Mouse (Mus musculus): ENCODE measurements around the gene Abhd16b. TPM values are rescaled to one million over a fixed set of nuclear protein-coding genes. Genes with fewer than 3 reads are reported as not detected.

Gene Abhd16b
- polyA plus RNA-seq, 1 experiment, result not detected

- H3K79me2 ChIP-seq (ENCODE audit: control insufficient read depth, insufficient read depth), result peaks cover 100% of the 10 kb centered on the region
- H3K36me3 ChIP-seq (ENCODE audit: control insufficient read depth, insufficient read depth), result peaks cover 54% of the 10 kb centered on the region
- no peak overlapping the region for H3K4me3 ChIP-seq (ENCODE audit: insufficient read depth, poor library complexity, severe bottlenecking)
- H3K79me3 ChIP-seq (ENCODE audit: low read depth), result peaks cover 92% of the 10 kb centered on the region
- H3K27me3 ChIP-seq (ENCODE audit: control insufficient read depth, insufficient read depth, insufficient read length), result no peaks in the 10 kb centered on the region
- no peak overlapping the region for H3ac ChIP-seq (ENCODE audit: control insufficient read depth, insufficient read length, low read depth)
- TF ChIP-seq MAX (IDR thresholded peaks at IDR 0.05) (no peak), CEBPB (IDR thresholded peaks at IDR 0.05; ENCODE audit: low read depth) (no peak), MYOG (IDR thresholded peaks at IDR 0.05; ENCODE audit: control insufficient read depth, extremely low read depth, insufficient read length) (no peak), USF1 (IDR thresholded peaks at IDR 0.05; ENCODE audit: low read depth) (no peak), MYOD1 (IDR thresholded peaks at IDR 0.05; ENCODE audit: control insufficient read depth, insufficient read length, low read depth) (no peak), FOSL1 (IDR thresholded peaks at IDR 0.05; ENCODE audit: insufficient read depth, low read length, poor library complexity, severe bottlenecking) (no peak), CTCF (IDR thresholded peaks at IDR 0.05; ENCODE audit: control insufficient read depth, insufficient read depth, insufficient read length) (no peak)
Measured at GRCm38 (mm10) chr2:181532589-181532988, 39.6 kb downstream of the Abhd16b start.

DNA sequence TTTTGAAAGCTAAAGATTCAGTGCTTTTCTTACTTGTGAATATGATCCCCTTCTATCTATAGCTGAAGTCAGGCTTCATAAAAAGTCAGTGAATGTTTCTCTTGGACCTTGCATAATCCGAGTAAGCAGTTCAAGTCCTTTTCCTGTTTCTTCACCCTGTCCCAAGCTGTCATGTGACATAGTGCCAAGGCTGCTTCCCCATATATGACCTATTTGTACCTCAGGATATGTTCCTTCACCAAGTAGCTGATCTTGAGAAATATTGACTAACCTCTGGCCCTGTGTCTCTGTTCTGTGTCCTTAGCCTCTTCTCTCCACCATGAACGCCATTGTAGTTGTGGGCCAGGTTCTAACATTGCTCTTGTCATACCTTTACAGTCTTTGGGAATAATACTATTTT, 43.4 kb downstream of the Abhd16b start:
- TF ChIP-seq USF1 (IDR thresholded peaks at IDR 0.05; ENCODE audit: low read depth) (no peak), MYOG (IDR thresholded peaks at IDR 0.05; ENCODE audit: control insufficient read depth, extremely low read depth, insufficient read length) (no peak), MYOD1 (IDR thresholded peaks at IDR 0.05; ENCODE audit: control insufficient read depth, insufficient read length, low read depth) (no peak), FOSL1 (IDR thresholded peaks at IDR 0.05; ENCODE audit: insufficient read depth, low read length, poor library complexity, severe bottlenecking) (no peak), MAX (IDR thresholded peaks at IDR 0.05) (no peak)
- H3K79me2 ChIP-seq (ENCODE audit: control insufficient read depth, insufficient read depth), result peaks cover 100% of the 10 kb centered on the region
- H3K27me3 ChIP-seq (ENCODE audit: control insufficient read depth, insufficient read depth, insufficient read length), result no peaks in the 10 kb centered on the region
- H3K4me3 ChIP-seq (ENCODE audit: insufficient read depth, poor library complexity, severe bottlenecking), result no peak overlapping the region
- no peak overlapping the region for H3ac ChIP-seq (ENCODE audit: control insufficient read depth, insufficient read length, low read depth)
- peaks cover 82% of the 10 kb centered on the region for H3K79me3 ChIP-seq (ENCODE audit: low read depth)
- H3K36me3 ChIP-seq (ENCODE audit: control insufficient read depth, insufficient read depth), result peaks cover 36% of the 10 kb centered on the region

GRCm38 (mm10) chr2:181537444-181538047, 44.5 kb downstream of the Abhd16b start:
- H3K4me3 ChIP-seq (ENCODE audit: insufficient read depth, poor library complexity, severe bottlenecking), result no peak overlapping the region
- H3K27me3 ChIP-seq (ENCODE audit: control insufficient read depth, insufficient read depth, insufficient read length), result no peaks in the 10 kb centered on the region
- TF ChIP-seq FOSL1 (IDR thresholded peaks at IDR 0.05; ENCODE audit: insufficient read depth, low read length, poor library complexity, severe bottlenecking) (no peak), MYOD1 (IDR thresholded peaks at IDR 0.05; ENCODE audit: control insufficient read depth, insufficient read length, low read depth) (no peak), USF1 (IDR thresholded peaks at IDR 0.05; ENCODE audit: low read depth) (no peak), CEBPB (IDR thresholded peaks at IDR 0.05; ENCODE audit: low read depth) (no peak)
- peaks cover 80% of the 10 kb centered on the region for H3K79me3 ChIP-seq (ENCODE audit: low read depth)
- no peak overlapping the region for H3ac ChIP-seq (ENCODE audit: control insufficient read depth, insufficient read length, low read depth)
- H3K79me2 ChIP-seq (ENCODE audit: control insufficient read depth, insufficient read depth), result peaks cover 100% of the 10 kb centered on the region
- H3K36me3 ChIP-seq (ENCODE audit: control insufficient read depth, insufficient read depth), result peaks cover 35% of the 10 kb centered on the region

DNA sequence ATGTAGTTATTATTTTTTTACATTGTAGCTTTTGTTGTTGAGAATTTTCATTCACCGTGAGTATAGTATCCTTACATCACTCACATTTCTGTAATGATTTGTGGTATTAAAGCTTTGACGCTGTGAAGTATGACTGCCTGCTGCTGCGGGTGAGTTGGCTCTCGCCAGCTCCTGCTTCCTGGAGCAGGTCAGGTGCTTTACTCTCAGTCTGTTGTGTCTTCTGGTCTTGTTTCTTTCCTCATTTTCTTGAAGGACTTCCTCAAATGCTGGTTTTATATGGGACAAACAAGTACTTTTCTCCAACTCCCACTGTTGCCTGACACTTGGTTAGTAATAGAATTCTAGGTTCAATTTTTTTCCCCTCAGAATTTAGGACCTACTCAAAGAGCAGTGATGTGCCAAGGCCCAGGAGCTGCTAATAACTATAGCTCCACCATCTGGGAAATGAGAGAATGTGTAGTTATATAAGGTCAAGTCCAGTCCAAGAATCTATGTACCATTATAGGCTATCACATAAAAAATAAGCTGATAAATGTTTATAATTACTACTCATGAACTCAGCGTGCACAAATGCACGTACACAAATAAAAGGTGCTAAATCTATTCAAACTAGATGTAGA, 48.9 kb downstream of the Abhd16b start:
- Histone ChIP-seq H3K27me3 (ENCODE audit: control insufficient read depth, insufficient read depth, insufficient read length) (no peaks in the 10 kb centered on the region), H3K79me2 (ENCODE audit: control insufficient read depth, insufficient read depth) (peaks cover 94% of the 10 kb centered on the region), H3K36me3 (ENCODE audit: control insufficient read depth, insufficient read depth) (peaks cover 39% of the 10 kb centered on the region), H3ac (ENCODE audit: control insufficient read depth, insufficient read length, low read depth) (no peak overlapping the region), H3K4me3 (ENCODE audit: insufficient read depth, poor library complexity, severe bottlenecking) (no peak overlapping the region), H3K79me3 (ENCODE audit: low read depth) (peaks cover 68% of the 10 kb centered on the region)
- TF ChIP-seq CEBPB (IDR thresholded peaks at IDR 0.05; ENCODE audit: low read depth), result no peak

Other genes with a start within 250 kb of the Abhd16b start
- 10.5 TPM for gene Gmeb2, start 205.2 kb upstream of the Abhd16b start, polyA plus RNA-seq (2012; fragmentation: generic; extraction: Trizol)
- gene Stmn3, start 178.7 kb upstream of the Abhd16b start, polyA plus RNA-seq (2012; fragmentation: generic; extraction: Trizol), result 0.02 TPM
- 45.8 TPM for gene Rtel1, start 173.5 kb upstream of the Abhd16b start, polyA plus RNA-seq (2012; fragmentation: generic; extraction: Trizol)
- gene Zgpat, start 128.3 kb upstream of the Abhd16b start, polyA plus RNA-seq (2012; fragmentation: generic; extraction: Trizol), result 16.5 TPM
- gene Arfrp1, start 127.8 kb upstream of the Abhd16b start, polyA plus RNA-seq (2012; fragmentation: generic; extraction: Trizol), result 45.9 TPM
- gene Lime1, start 113.1 kb upstream of the Abhd16b start, polyA plus RNA-seq (2012; fragmentation: generic; extraction: Trizol), result 7.3 TPM
- gene Zbtb46, start 33.8 kb upstream of the Abhd16b start, polyA plus RNA-seq (2012; fragmentation: generic; extraction: Trizol), result 0.68 TPM
- 79.2 TPM for gene Tpd52l2, start 3.9 kb downstream of the Abhd16b start, polyA plus RNA-seq (2012; fragmentation: generic; extraction: Trizol)
- gene Dnajc5, start 27.3 kb downstream of the Abhd16b start, polyA plus RNA-seq (2012; fragmentation: generic; extraction: Trizol), result 34.3 TPM
- gene Uckl1, start 91.7 kb downstream of the Abhd16b start, polyA plus RNA-seq (2012; fragmentation: generic; extraction: Trizol), result 20.6 TPM
- 41.4 TPM for gene Prpf6, start 98.7 kb downstream of the Abhd16b start, polyA plus RNA-seq (2012; fragmentation: generic; extraction: Trizol)
- gene Zfp512b, start 99.6 kb downstream of the Abhd16b start, polyA plus RNA-seq (2012; fragmentation: generic; extraction: Trizol), result 9.8 TPM
- gene Samd10, start 106.0 kb downstream of the Abhd16b start, polyA plus RNA-seq (2012; fragmentation: generic; extraction: Trizol), result 1.1 TPM
- 0.05 TPM for gene Gm29797, start 163.8 kb downstream of the Abhd16b start, polyA plus RNA-seq (2012; fragmentation: generic; extraction: Trizol)
- gene Sox18, start 178.4 kb downstream of the Abhd16b start, polyA plus RNA-seq (2012; fragmentation: generic; extraction: Trizol), result 0.06 TPM
- gene Tcea2, start 187.1 kb downstream of the Abhd16b start, polyA plus RNA-seq (2012; fragmentation: generic; extraction: Trizol), result 1.6 TPM
- gene Rgs19, start 200.8 kb downstream of the Abhd16b start, polyA plus RNA-seq (2012; fragmentation: generic; extraction: Trizol), result 66.4 TPM
- gene Lkaaear1, start 205.2 kb downstream of the Abhd16b start, polyA plus RNA-seq (2012; fragmentation: generic; extraction: Trizol), result not detected
- gene Oprl1, start 221.8 kb downstream of the Abhd16b start, polyA plus RNA-seq (2012; fragmentation: generic; extraction: Trizol), result not detected